ENCODE assay signal across 23 mouse cellular contexts in genomic region chr5:37659177-37659576, GRCm38 (mm10). TPM values are rescaled to one million over a fixed set of nuclear protein-coding genes. Genes with fewer than 3 reads are reported as not detected.
"Had no signal": no experiment of that assay in that cellular context is flagged by ENCODE, and none has a peak within 500 bp of the region (broad histone marks: within the 10 kb centered on the region; RNA-seq: fewer than 3 reads in every experiment).

No protein-coding gene starts in this region.

- ATAC-seq: liver, postnatal 0 days; lung, postnatal 0 days; midbrain, embryonic 15.5 days had no signal

- H3K4me3 ChIP-seq: liver, embryonic 15.5 days; lung, embryonic 15.5 days; midbrain, embryonic 10.5 days; midbrain, embryonic 15.5 days; myocyte; neural tube, embryonic 13.5 days; neural tube, embryonic 15.5 days had no signal

- H3K9ac ChIP-seq: liver, embryonic 15.5 days; liver, postnatal 0 days; lung, embryonic 15.5 days; midbrain, embryonic 15.5 days; neural tube, embryonic 13.5 days; neural tube, embryonic 15.5 days had no signal

- H3K4me2 ChIP-seq: liver, embryonic 15.5 days; lung, embryonic 15.5 days; midbrain, embryonic 15.5 days; neural tube, embryonic 13.5 days; neural tube, embryonic 15.5 days had no signal

- H3K4me1 ChIP-seq: liver, embryonic 15.5 days; lung, embryonic 15.5 days; midbrain, embryonic 15.5 days; neural tube, embryonic 13.5 days; neural tube, embryonic 15.5 days had no signal

- H3K27ac ChIP-seq: liver, embryonic 15.5 days; lung, embryonic 15.5 days; midbrain, embryonic 10.5 days; midbrain, embryonic 15.5 days; neural tube, embryonic 13.5 days; neural tube, embryonic 15.5 days had no signal

- H3K9me3 ChIP-seq: liver, embryonic 15.5 days; lung, embryonic 15.5 days; midbrain, embryonic 10.5 days; midbrain, embryonic 15.5 days; neural tube, embryonic 13.5 days; neural tube, embryonic 15.5 days had no signal

- DNase-seq: liver, postnatal 0 days; lung, adult 2 months; lung, postnatal 4 days; retina, postnatal 1 day; right cerebral cortex, adult 18-20 months; right cerebral cortex, postnatal 25 days; right cerebral cortex, postnatal 4 days; spleen, adult 18-20 months; thymus, adult 18-20 months; thymus, postnatal 14 days; thymus, postnatal 36 days had no signal

- H3K36me3 ChIP-seq: liver, embryonic 15.5 days; lung, embryonic 15.5 days; midbrain, embryonic 10.5 days; midbrain, embryonic 15.5 days; neural tube, embryonic 13.5 days; neural tube, embryonic 15.5 days had no signal

- H3K27me3 ChIP-seq: liver, embryonic 15.5 days; lung, embryonic 15.5 days; midbrain, embryonic 15.5 days; neural tube, embryonic 13.5 days; neural tube, embryonic 15.5 days had no signal

RNA-seq across cellular contexts. Expression of gene Stk32b, which starts 57.8 kb away (rescaled TPM):
- total RNA-seq: megakaryocyte, adult 5-6 weeks; megakaryocyte-erythroid progenitor cell, adult 5-6 weeks had no signal
- polyA plus RNA-seq: myocyte; small intestine, adult 2 months; thymus, postnatal 0 days had no signal
